Mouse (Mus musculus) hindbrain, embryonic 15.5 days (tissue): ENCODE data around the gene Ncf2. TPM values are rescaled to one million over a fixed set of nuclear protein-coding genes. Genes with fewer than 3 reads are reported as not detected.
A peak's percentile ranks its signal among the peaks of the same experiment; 100 is the strongest.

ENCODE experiments used
- ATAC-seq: fragments of 200-750 bp; cut with Nextera tagmentation; 2 replicates; pipeline ENCODE4 v1.8.0; 2017; ENCODE audit warnings: low read depth, moderate number of reproducible peaks, moderate TSS enrichment; ENCODE audit not compliant: low FRiP score
- H3K27ac ChIP-seq: fragments of 300-500 bp; sonication (generic); replicated peaks from 2 replicates; pipeline ENCODE4 v1.5.1; 2015; ENCODE audit warnings: mild to moderate bottlenecking, inconsistent platforms
- H3K27me3 ChIP-seq: fragments of 300-500 bp; sonication (generic); 2 replicates; pipeline ENCODE4 v1.6.1; 2015; ENCODE audit warnings: control low read depth, inconsistent platforms
- H3K36me3 ChIP-seq: fragments of 300-500 bp; sonication (generic); 2 replicates; pipeline ENCODE4 v1.6.1; 2015; ENCODE audit warnings: control low read depth, inconsistent platforms
- H3K4me1 ChIP-seq: fragments of 300-500 bp; sonication (generic); replicated peaks from 2 replicates; pipeline ENCODE4 v1.6.1; 2015; ENCODE audit warnings: control low read depth, inconsistent platforms
- H3K4me2 ChIP-seq: fragments of 300-500 bp; sonication (generic); 2 replicates; pipeline ENCODE4 v1.6.1; 2015; ENCODE audit warnings: moderate library complexity, mild to moderate bottlenecking, inconsistent platforms
- H3K4me3 ChIP-seq: fragments of 300-500 bp; sonication (generic); 2 replicates; pipeline ENCODE4 v1.5.1; 2015; ENCODE audit warnings: mild to moderate bottlenecking, inconsistent platforms
- H3K9ac ChIP-seq: fragments of 300-500 bp; sonication (generic); 2 replicates; pipeline ENCODE4 v1.6.1; 2015; ENCODE audit warnings: inconsistent platforms
- H3K9me3 ChIP-seq: fragments of 300-500 bp; sonication (generic); 2 replicates; pipeline ENCODE4 v1.6.1; 2016; ENCODE audit warnings: control low read depth, inconsistent platforms
- WGBS: fragments of 180-500 bp; shearing (Covaris S2); methylation state at CpG from one replicate; pipeline ENCODE4 v1.1.7; 2015; 5-methylcytosine and 5-hydroxymethylcytosine counted together
- polyA plus RNA-seq: library from polyadenylated mRNA; unstranded; fragments of >200 nt; fragmentation: Nextera tagmentation; extraction: Ambion mirVana; gene quantifications from 2 replicates; pipeline ENCODE4 v1.2.1, GENCODE M21; 2015

Gene Ncf2
- polyA plus RNA-seq, 1 experiment from 2014 or later, result 2.2 TPM

- no peaks in the 10 kb centered on the region for H3K4me1 ChIP-seq
- H3K27me3 ChIP-seq, result no peaks in the 10 kb centered on the region
- H3K36me3 ChIP-seq, result no peaks in the 10 kb centered on the region
- no peak overlapping the region for H3K4me3 ChIP-seq
- H3K4me2 ChIP-seq, result no peak overlapping the region
- no peak overlapping the region for H3K9ac ChIP-seq
- H3K9me3 ChIP-seq, result no peaks in the 10 kb centered on the region
- H3K27ac ChIP-seq, result no peak overlapping the region
- ATAC-seq, result no peak
- 90% methylated on average over 4 of the region's 4 CpGs for WGBS
Measured at GRCm38 (mm10) chr1:152786953-152787352, 13.0 kb upstream of the Ncf2 start.

- H3K9ac ChIP-seq, result no peak overlapping the region
- no peak overlapping the region for H3K27ac ChIP-seq
- H3K4me1 ChIP-seq, result peaks cover 6% of the 10 kb centered on the region
- no peak for ATAC-seq
- H3K4me2 ChIP-seq, result no peak overlapping the region
- no peak overlapping the region for H3K4me3 ChIP-seq
- 40% methylated on average over 4 of the region's 4 CpGs for WGBS
- H3K27me3 ChIP-seq, result no peaks in the 10 kb centered on the region
- H3K9me3 ChIP-seq, result no peaks in the 10 kb centered on the region
- no peaks in the 10 kb centered on the region for H3K36me3 ChIP-seq
Measured at GRCm38 (mm10) chr1:152788121-152788660, 11.8 kb upstream of the Ncf2 start.

- no peaks in the 10 kb centered on the region for H3K36me3 ChIP-seq
- 25% methylated on average over 12 of the region's 12 CpGs for WGBS
Measured at GRCm38 (mm10) chr1:152790254-152790653, 9.7 kb upstream of the Ncf2 start.

GRCm38 (mm10) chr1:152790821-152791220, 9.2 kb upstream of the Ncf2 start:
- ATAC-seq, result 0 out of 2 replicates have a peak, but pooled peaks have one; percentile 35
- 27% methylated on average over 6 of the region's 6 CpGs for WGBS
- H3K4me2 ChIP-seq, result no peak overlapping the region

More at GRCm38 (mm10) chr1:152790254-152790653, 9.7 kb upstream of the Ncf2 start:
- no peak overlapping the region for H3K9ac ChIP-seq
- H3K27me3 ChIP-seq, result no peaks in the 10 kb centered on the region
- H3K9me3 ChIP-seq, result no peaks in the 10 kb centered on the region
- no peak overlapping the region for H3K4me3 ChIP-seq
- no peak overlapping the region for H3K27ac ChIP-seq
- H3K4me2 ChIP-seq, result no peak overlapping the region
- ATAC-seq, result no peak
- peaks cover 6% of the 10 kb centered on the region for H3K4me1 ChIP-seq

GRCm38 (mm10) chr1:152791269-152791668, 8.7 kb upstream of the Ncf2 start:
- H3K36me3 ChIP-seq, result no peaks in the 10 kb centered on the region
- no peak for ATAC-seq
- H3K27me3 ChIP-seq, result no peaks in the 10 kb centered on the region
- no peak overlapping the region for H3K27ac ChIP-seq
- no peak overlapping the region for H3K4me2 ChIP-seq
- H3K9ac ChIP-seq, result no peak overlapping the region
- 23% methylated on average over 4 of the region's 4 CpGs for whole genome bisulfite sequencing
- no peak overlapping the region for H3K4me3 ChIP-seq
- peaks cover 6% of the 10 kb centered on the region for H3K4me1 ChIP-seq
- no peaks in the 10 kb centered on the region for H3K9me3 ChIP-seq

More at GRCm38 (mm10) chr1:152790821-152791220, 9.2 kb upstream of the Ncf2 start:
- Histone ChIP-seq H3K36me3 (no peaks in the 10 kb centered on the region), H3K27ac (no peak overlapping the region), H3K9me3 (no peaks in the 10 kb centered on the region), H3K9ac (no peak overlapping the region), H3K4me1 (peaks cover 6% of the 10 kb centered on the region), H3K27me3 (no peaks in the 10 kb centered on the region), H3K4me3 (no peak overlapping the region)

GRCm38 (mm10) chr1:152792736-152793494, 7.1 kb upstream of the Ncf2 start:
- no peak overlapping the region for H3K4me2 ChIP-seq
- 0 out of 2 replicates have a peak overlapping the region, but pooled peaks have one; percentile 34 for H3K27ac ChIP-seq
- 11% methylated on average over 12 of the region's 12 CpGs for WGBS
- H3K9ac ChIP-seq, result no peak overlapping the region
- no peak overlapping the region for H3K4me3 ChIP-seq
- peaks cover 6% of the 10 kb centered on the region for H3K4me1 ChIP-seq
- no peaks in the 10 kb centered on the region for H3K36me3 ChIP-seq
- peak; percentile 52; the same call in 1 of the 2 replicates for ATAC-seq
- no peaks in the 10 kb centered on the region for H3K9me3 ChIP-seq
- no peaks in the 10 kb centered on the region for H3K27me3 ChIP-seq

GRCm38 (mm10) chr1:152793495-152794130, 6.4 kb upstream of the Ncf2 start:
- Histone ChIP-seq H3K9ac (no peak overlapping the region), H3K4me2 (no peak overlapping the region), H3K4me1 (peaks cover 6% of the 10 kb centered on the region), H3K27me3 (no peaks in the 10 kb centered on the region), H3K9me3 (no peaks in the 10 kb centered on the region), H3K36me3 (no peaks in the 10 kb centered on the region), H3K27ac (0 out of 2 replicates have a peak overlapping the region, but pooled peaks have one; percentile 34), H3K4me3 (no peak overlapping the region)
- WGBS, result 19% methylated on average over 6 of the region's 6 CpGs
- ATAC-seq, result no peak

- WGBS, result 65% methylated on average over 8 of the region's 8 CpGs
- no peak for ATAC-seq
- Histone ChIP-seq H3K27ac (no peak overlapping the region), H3K4me1 (peaks cover 11% of the 10 kb centered on the region), H3K9me3 (no peaks in the 10 kb centered on the region), H3K36me3 (no peaks in the 10 kb centered on the region), H3K9ac (no peak overlapping the region), H3K4me2 (no peak overlapping the region), H3K27me3 (no peaks in the 10 kb centered on the region), H3K4me3 (no peak overlapping the region)
Measured at GRCm38 (mm10) chr1:152795688-152796255, 4.2 kb upstream of the Ncf2 start.

- ATAC-seq, result no peak
- no peak overlapping the region for H3K9ac ChIP-seq
- no peak overlapping the region for H3K4me2 ChIP-seq
- H3K4me3 ChIP-seq, result no peak overlapping the region
- 87% methylated on average over 8 of the region's 8 CpGs for WGBS
- no peaks in the 10 kb centered on the region for H3K9me3 ChIP-seq
- H3K27me3 ChIP-seq, result no peaks in the 10 kb centered on the region
- H3K27ac ChIP-seq, result no peak overlapping the region
- H3K4me1 ChIP-seq, result peaks cover 11% of the 10 kb centered on the region
- H3K36me3 ChIP-seq, result no peaks in the 10 kb centered on the region
Measured at GRCm38 (mm10) chr1:152796683-152797263, 3.2 kb upstream of the Ncf2 start.

- no peak overlapping the region for H3K27ac ChIP-seq
- 85% methylated on average over 9 of the region's 9 CpGs for WGBS
- no peaks in the 10 kb centered on the region for H3K36me3 ChIP-seq
- no peak for ATAC-seq
- H3K4me3 ChIP-seq, result no peak overlapping the region
- H3K4me2 ChIP-seq, result no peak overlapping the region
- no peak overlapping the region for H3K9ac ChIP-seq
- no peaks in the 10 kb centered on the region for H3K9me3 ChIP-seq
- peaks cover 6% of the 10 kb centered on the region for H3K4me1 ChIP-seq
- H3K27me3 ChIP-seq, result no peaks in the 10 kb centered on the region
Measured at GRCm38 (mm10) chr1:152798125-152798524, 1.9 kb upstream of the Ncf2 start.

GRCm38 (mm10) chr1:152800633-152801176, 711 bp downstream of the Ncf2 start:
- no peaks in the 10 kb centered on the region for H3K36me3 ChIP-seq

More at GRCm38 (mm10) chr1:152800633-152801176, 711 bp downstream of the Ncf2 start:
- Histone ChIP-seq H3K27me3 (no peaks in the 10 kb centered on the region), H3K9ac (no peak overlapping the region), H3K4me2 (no peak overlapping the region), H3K4me1 (peaks cover 5% of the 10 kb centered on the region; the same call in 1 of the 2 replicates), H3K4me3 (no peak overlapping the region), H3K9me3 (no peaks in the 10 kb centered on the region), H3K27ac (no peak overlapping the region)
- ATAC-seq, result no peak
- WGBS, result 81% methylated on average over 13 of the region's 13 CpGs
